Mouse (Mus musculus): ENCODE results near the gene Serf1. TPM values are rescaled to one million over a fixed set of nuclear protein-coding genes. Genes with fewer than 3 reads are reported as not detected.

Gene Serf1
- 31.5 and 33.7 TPM in 2 replicates for polyA plus RNA-seq (2016; fragmentation: Nextera tagmentation; extraction: Ambion mirVana)

DNA sequence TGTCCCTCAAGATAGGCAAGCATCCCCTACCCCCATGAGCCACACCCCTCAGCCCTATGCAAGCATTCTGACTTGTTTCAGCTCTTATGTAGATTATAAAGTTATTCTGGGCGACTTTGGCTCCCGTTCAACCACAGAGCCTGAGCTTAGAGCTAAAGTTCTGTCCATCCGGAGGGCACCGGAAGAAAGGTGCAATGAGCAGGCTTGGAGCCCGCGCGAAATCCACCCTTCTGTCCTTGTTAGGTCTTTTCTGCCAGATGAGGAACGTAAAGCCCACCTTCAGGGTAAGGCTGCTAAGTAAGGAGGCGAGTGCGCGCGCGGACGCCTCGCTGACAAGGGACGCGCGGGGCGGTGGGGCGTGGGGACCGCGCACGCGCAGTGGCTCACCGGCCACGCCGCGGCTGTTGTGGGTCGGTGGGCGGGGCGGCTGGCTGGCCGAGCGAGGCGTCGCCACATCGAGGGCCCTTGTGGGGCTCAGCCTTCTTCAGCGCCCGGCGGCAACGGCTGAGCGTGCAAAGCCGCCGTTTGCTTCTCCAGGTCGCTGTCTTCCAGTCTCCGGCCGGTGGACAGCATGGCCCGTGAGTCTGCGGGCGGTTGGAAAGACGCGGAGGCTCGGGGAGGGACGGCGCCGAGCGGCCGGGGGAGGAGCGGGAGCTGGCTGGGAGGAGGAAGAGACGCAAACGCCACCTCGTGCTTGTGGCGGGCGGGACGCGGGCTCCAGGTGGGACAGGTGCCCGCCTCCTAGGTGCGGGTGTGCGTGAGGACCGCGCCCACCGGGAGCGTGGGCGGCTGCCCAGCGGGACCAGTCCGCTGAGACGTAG lies at the start of gene Serf1:
TSS of gene Serf1 (plus strand) at position 361 of the 821 bp plus-strand sequence.
- Histone ChIP-seq H3K4me2 (peak within 1 kb of the TSS; percentile 96), H3K36me3 (no peaks in the 10 kb centered on the region), H3K27ac (no peak within 1 kb of the TSS), H3K4me1 (peaks cover 28% of the 10 kb centered on the region), H3K4me3 (peak within 1 kb of the TSS; percentile 71), H3K27me3 (replicated peaks) (peaks cover 4% of the 10 kb centered on the region; the same call in 1 of the 2 replicates), H3K9ac (peak within 1 kb of the TSS; percentile 64), H3K9me3 (replicated peaks) (no peaks in the 10 kb centered on the region)
- ATAC-seq, result peak; percentile 50
- 1% methylated on average over 75 of the region's 76 CpGs for WGBS (ENCODE audit: insufficient replicate concordance)

DNA sequence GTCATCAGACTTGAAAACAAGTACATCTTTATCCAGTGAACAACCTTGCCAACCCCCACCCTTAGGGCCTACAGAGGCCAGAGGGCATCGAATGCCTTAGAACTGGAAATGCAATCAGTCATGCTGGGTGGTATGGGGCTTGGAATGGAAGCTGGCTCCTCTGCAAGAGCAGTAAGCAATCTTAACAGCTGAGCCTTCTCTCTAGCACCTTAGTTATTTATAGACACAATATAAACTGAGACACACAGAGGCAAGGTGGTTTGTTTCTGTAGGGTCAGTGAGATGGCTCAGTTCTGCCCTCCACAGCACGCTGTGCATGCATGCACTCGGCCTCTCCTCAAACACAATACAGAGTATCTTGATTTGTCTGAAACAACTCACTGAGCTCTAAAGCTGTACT lies 43.9 kb upstream of the Serf1 start:
- Histone ChIP-seq H3K36me3 (peaks cover 87% of the 10 kb centered on the region), H3K4me3 (no peak overlapping the region), H3K4me2 (no peak overlapping the region), H3K9ac (no peak overlapping the region), H3K27ac (no peak overlapping the region), H3K9me3 (replicated peaks) (no peaks in the 10 kb centered on the region), H3K27me3 (replicated peaks) (no peaks in the 10 kb centered on the region), H3K4me1 (no peaks in the 10 kb centered on the region)
- ATAC-seq, result no peak
- WGBS (ENCODE audit: insufficient replicate concordance), result 88% methylated on average over 3 of the region's 3 CpGs

DNA sequence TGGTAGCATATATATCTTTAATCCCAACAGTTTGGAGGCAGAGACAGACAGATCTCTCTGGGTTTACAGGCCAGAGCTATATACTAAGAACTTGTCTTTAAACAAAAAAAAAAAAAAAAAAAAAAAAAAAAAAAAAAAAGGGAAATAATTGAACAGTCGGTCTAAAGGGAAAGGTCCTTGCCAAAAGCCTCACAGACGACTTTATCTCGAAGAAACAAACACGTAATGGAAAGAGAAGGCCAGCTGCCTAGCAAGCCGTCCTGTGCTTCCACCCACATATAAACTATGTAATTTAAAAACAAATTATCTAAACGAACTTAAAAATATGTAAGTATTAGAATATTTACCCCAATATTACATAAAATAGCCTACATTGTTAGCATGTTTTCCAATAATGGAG lies 40.0 kb upstream of the Serf1 start:
- Histone ChIP-seq H3K9ac (no peak overlapping the region), H3K27me3 (replicated peaks) (no peaks in the 10 kb centered on the region), H3K36me3 (peaks cover 86% of the 10 kb centered on the region), H3K4me1 (no peaks in the 10 kb centered on the region), H3K4me2 (no peak overlapping the region), H3K27ac (no peak overlapping the region), H3K4me3 (no peak overlapping the region), H3K9me3 (replicated peaks) (no peaks in the 10 kb centered on the region)
- ATAC-seq, result no peak
- 69% methylated on average over 6 of the region's 6 CpGs for WGBS (ENCODE audit: insufficient replicate concordance)

DNA sequence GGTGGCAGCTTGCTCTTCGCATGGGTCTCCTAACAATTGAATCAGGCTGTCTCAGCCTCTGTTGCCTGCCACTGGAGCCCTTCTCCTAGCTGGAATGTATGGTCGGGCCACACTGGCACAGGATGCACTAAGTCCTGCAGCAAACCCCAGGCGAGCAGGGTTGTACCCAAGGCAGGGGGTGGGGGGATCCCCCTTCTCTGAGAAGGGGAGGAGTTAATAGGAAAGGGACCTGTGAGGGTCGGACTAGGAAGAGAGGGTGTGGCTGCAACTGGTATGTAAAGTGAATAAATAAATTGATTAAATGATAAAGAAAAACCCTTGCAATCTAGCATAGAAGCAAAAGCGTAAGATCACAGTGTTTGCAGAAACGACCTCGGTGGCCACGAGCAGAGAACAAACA lies 36.3 kb upstream of the Serf1 start:
- H3K36me3 ChIP-seq, result peaks cover 88% of the 10 kb centered on the region
- H3K4me2 ChIP-seq, result no peak overlapping the region
- no peak overlapping the region for H3K27ac ChIP-seq
- H3K9me3 ChIP-seq (replicated peaks), result no peaks in the 10 kb centered on the region
- H3K27me3 ChIP-seq (replicated peaks), result no peaks in the 10 kb centered on the region
- no peak overlapping the region for H3K4me3 ChIP-seq
- 86% methylated on average over 8 of the region's 8 CpGs for WGBS (ENCODE audit: insufficient replicate concordance)
- no peak for ATAC-seq
- no peaks in the 10 kb centered on the region for H3K4me1 ChIP-seq
- no peak overlapping the region for H3K9ac ChIP-seq

DNA sequence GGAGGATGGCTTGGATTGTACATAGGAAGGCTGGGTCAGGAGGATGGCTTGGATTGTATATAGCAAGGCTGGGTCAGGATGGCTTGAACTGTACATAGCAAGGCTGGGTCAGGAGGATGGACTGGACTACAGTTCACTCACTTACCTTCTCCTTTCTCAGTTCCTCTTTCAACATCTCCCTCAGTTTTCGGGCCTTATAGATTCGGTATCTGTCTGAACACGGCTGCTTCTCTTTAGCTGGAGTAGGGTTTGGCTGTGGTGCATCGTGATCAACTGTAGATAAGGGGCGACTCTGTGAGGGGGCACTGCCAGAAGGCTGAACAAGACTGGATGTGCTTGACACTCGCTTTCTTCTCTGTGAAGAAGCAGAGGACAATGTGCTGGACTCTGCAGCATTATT lies 9.0 kb upstream of the Serf1 start:
- no peak for ATAC-seq
- Histone ChIP-seq H3K27me3 (replicated peaks) (no peaks in the 10 kb centered on the region), H3K4me1 (peaks cover 31% of the 10 kb centered on the region), H3K36me3 (peaks cover 50% of the 10 kb centered on the region), H3K9ac (no peak overlapping the region), H3K4me2 (no peak overlapping the region), H3K4me3 (no peak overlapping the region), H3K27ac (no peak overlapping the region), H3K9me3 (replicated peaks) (no peaks in the 10 kb centered on the region)
- WGBS (ENCODE audit: insufficient replicate concordance), result 38% methylated on average over 6 of the region's 6 CpGs

DNA sequence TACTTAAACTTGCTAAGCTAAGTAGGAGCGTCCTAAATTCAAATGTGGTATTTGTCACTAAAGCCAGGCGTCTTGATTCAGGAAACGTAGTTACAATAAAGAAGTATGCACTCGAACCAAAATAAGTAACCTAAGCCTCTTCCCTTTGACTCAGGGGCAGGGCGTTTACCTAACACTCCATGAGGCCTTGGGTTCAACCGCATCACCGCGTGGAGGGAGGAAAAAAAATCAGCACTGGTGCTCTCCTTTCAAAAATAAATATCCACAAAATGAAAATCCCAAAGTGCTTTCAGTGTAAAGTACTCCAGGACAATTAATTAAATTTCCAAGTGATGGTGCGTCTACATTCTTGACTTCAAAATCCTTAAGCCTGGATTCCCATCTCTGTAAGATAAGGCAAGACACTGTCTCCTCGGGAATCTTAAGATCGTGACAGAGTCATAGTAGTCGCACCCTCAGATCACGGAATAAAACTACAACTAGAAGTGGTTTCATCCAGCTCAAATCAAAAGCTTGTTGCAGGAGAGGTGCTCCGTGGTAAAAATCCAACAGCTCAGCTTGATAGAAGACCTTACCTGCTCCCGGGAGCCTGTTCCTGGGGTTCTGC lies 4.7 kb upstream of the Serf1 start:
- ATAC-seq, result peak; percentile 52
- Histone ChIP-seq H3K36me3 (peaks cover 9% of the 10 kb centered on the region), H3K4me2 (peak overlapping the region; percentile 80), H3K27me3 (replicated peaks) (peaks cover 2% of the 10 kb centered on the region; the same call in 1 of the 2 replicates), H3K27ac (peak overlapping the region; percentile 82), H3K9ac (peak overlapping the region; percentile 84), H3K4me1 (peaks cover 48% of the 10 kb centered on the region), H3K9me3 (replicated peaks) (no peaks in the 10 kb centered on the region), H3K4me3 (peak overlapping the region; percentile 83)
- WGBS (ENCODE audit: insufficient replicate concordance), result 2% methylated on average over 15 of the region's 15 CpGs

DNA sequence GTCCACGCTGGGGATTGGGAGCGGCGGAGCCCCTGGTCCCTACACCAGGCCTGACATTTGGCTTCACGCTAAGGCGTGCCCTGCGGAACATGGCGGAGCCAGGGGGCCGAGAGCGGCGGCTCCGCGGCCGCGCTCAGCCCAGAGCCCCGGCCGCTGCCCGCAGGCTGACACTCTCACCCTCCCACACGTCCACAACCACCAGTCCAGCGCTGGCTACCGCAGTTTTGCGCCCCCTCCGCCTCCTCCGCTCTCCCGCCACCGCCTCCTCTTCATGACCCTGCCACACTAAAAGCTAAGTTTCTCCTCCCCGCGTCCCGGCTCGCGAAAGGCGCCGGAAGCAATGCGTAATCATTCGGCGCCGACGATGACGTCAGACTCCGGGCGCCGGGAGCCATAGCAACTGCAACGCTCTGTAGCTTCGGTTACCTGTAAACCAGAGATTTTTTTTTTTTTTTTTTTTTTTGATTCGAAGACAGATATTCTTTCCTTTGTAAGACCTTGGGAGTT lies 4.0 kb upstream of the Serf1 start, which contains the start of gene Bdp1:
TSS of gene Bdp1 (minus strand) at position 323 of the 507 bp plus-strand sequence.
- no peaks in the 10 kb centered on the region for H3K9me3 ChIP-seq (replicated peaks)
- peak within 1 kb of the TSS; percentile 80 for H3K4me2 ChIP-seq
- H3K27me3 ChIP-seq (replicated peaks), result peaks cover 4% of the 10 kb centered on the region; the same call in 1 of the 2 replicates
- peak; percentile 81 for ATAC-seq
- peak within 1 kb of the TSS; percentile 84 for H3K9ac ChIP-seq
- H3K4me1 ChIP-seq, result peaks cover 53% of the 10 kb centered on the region
- peak within 1 kb of the TSS; percentile 82 for H3K27ac ChIP-seq
- WGBS (ENCODE audit: insufficient replicate concordance), result under 1% methylated on average over 44 of the region's 44 CpGs
- H3K36me3 ChIP-seq, result peaks cover 2% of the 10 kb centered on the region
- peak within 1 kb of the TSS; percentile 83 for H3K4me3 ChIP-seq

DNA sequence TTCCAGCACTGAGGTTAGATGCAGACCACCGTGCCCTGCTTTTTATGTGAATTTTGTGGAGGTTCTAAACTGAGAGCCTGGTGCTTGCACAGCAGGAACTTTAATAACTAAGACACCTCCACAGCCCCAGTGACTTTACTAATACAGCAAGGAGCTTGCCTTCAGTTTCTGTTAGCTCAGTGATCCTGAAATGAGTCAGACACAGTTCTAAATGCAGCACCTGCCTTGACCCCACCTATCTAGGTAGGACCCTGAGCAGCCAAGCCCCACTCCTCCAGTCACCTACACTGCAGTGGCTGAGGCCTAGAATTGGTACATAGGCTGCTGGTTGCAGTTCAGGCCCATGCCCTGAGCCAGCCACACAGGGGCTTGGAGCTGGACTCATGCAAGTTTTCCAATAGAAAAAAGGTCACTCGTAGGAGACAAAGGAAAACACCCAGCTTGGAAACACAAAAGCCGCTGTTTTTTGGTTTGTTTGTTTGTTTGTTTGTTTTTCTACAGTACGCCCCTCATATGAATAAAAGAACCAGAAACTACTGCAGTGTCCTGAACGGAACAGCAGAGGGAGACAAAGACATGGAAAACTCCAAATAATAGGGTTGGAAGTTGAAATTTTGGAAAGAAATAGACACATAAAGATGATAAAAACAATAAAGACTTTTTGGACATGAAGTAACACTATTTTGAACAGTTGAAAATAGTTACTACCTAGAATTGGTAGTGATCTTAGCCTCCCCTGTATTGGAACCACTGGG lies 4.6 kb downstream of the Serf1 start:
- no peak overlapping the region for H3K27ac ChIP-seq
- peaks cover 4% of the 10 kb centered on the region; the same call in 1 of the 2 replicates for H3K27me3 ChIP-seq (replicated peaks)
- H3K9ac ChIP-seq, result no peak overlapping the region
- H3K9me3 ChIP-seq (replicated peaks), result no peaks in the 10 kb centered on the region
- 33% methylated on average over 5 of the region's 5 CpGs for WGBS (ENCODE audit: insufficient replicate concordance)
- no peaks in the 10 kb centered on the region for H3K36me3 ChIP-seq
- H3K4me1 ChIP-seq, result peaks cover 15% of the 10 kb centered on the region
- ATAC-seq, result no peak
- no peak overlapping the region for H3K4me2 ChIP-seq
- no peak overlapping the region for H3K4me3 ChIP-seq

DNA sequence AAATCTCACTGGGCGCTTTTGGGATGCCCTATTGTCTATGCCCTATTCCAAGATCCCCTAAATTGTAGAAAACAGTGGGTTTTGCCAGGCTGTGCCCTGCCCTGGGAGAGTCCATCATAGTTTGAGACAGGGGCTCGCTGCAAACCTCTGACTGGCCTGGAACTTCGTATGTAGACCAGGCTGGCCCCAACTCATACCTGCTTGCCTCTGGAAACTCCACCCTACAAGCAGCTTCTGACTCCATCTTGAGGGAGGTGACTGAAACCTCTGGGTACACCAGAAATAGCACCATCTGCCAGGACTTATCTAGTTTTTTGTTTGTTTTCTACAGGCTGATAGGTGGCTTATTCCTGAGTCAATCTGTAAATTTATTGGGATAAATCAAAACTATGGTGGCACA lies 16.2 kb downstream of the Serf1 start:
- H3K36me3 ChIP-seq, result peaks cover 23% of the 10 kb centered on the region
- no peak overlapping the region for H3K9ac ChIP-seq
- H3K4me1 ChIP-seq, result peaks cover 19% of the 10 kb centered on the region
- H3K9me3 ChIP-seq (replicated peaks), result no peaks in the 10 kb centered on the region
- no peak for ATAC-seq
- no peaks in the 10 kb centered on the region for H3K27me3 ChIP-seq (replicated peaks)
- 73% methylated on average over 3 of the region's 3 CpGs for WGBS (ENCODE audit: insufficient replicate concordance)
- peak overlapping the region; percentile 88 for H3K4me2 ChIP-seq
- H3K27ac ChIP-seq, result no peak overlapping the region
- H3K4me3 ChIP-seq, result peak overlapping the region; percentile 96

DNA sequence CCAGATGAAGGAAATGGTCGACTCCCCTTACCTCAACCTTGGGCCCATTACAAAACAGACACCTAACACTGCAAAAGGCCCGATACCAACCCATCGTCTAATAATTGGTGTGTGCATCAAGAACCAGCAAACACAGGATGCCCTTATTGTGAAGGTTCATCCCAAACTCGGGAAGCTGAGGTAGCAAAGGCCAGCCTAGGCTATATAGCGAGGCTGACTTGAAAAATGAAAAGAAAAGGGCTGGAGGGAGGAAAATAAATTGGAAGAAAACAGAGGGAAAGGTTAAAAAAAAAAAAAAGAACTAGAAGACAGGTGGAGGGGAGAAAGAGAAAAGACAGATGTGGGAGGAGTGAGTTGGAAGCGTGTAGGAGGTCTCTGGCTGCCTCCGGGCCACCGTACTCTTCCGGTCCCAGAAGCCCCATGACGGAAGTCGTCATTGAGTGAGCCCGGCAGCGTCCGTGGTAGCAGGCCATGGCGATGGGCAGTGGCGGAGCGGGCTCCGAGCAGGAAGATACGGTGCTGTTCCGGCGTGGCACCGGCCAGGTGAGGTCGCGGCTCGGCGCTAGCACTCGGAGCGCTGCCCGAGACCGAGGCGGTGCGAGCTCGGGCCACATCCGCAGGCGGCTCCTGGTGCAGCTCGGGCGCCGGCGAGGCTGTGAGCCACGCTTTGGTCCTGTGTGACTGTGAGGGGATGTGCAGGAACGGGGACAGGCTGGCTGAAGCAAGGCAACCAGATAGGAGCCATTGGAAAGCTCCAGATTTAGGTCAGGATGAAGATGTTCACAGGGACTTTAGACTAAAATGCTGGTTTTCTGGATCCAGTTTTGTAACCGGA lies 16.8 kb downstream of the Serf1 start, which contains the start of gene Smn1:
TSS of gene Smn1 (plus strand) at position 430 of the 835 bp plus-strand sequence.
- no peaks in the 10 kb centered on the region for H3K9me3 ChIP-seq (replicated peaks)
- 4% methylated on average over 42 of the region's 42 CpGs for WGBS (ENCODE audit: insufficient replicate concordance)
- H3K4me2 ChIP-seq, result peak within 1 kb of the TSS; percentile 88
- ATAC-seq, result peak; percentile 97
- peak within 1 kb of the TSS; percentile 83 for H3K9ac ChIP-seq
- H3K27ac ChIP-seq, result 0 out of 2 replicates have a peak within 1 kb of the TSS, but pooled peaks have one; percentile 40
- H3K27me3 ChIP-seq (replicated peaks), result no peaks in the 10 kb centered on the region
- peaks cover 19% of the 10 kb centered on the region for H3K4me1 ChIP-seq
- H3K36me3 ChIP-seq, result peaks cover 30% of the 10 kb centered on the region
- H3K4me3 ChIP-seq, result peak within 1 kb of the TSS; percentile 96

DNA sequence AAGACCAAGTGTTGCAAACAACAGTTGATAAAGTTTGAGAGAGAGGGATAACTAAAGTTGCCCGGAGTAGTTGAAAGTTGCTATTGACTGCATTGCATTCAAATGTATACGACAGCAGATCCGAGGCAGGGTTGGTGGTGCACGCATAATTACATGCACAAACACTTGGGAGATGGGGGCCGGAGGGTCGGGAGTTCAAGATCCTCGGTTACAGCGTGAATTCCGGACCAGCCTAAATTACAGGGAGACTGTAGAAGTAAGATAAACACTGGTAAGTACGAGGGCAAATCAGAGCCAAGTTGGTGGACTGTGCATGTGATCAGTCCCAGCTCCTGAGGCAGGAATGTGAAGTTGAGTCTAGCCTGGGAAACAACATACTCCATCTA lies 17.4 kb downstream of the Serf1 start:
- under 1% methylated on average over 10 of the region's 10 CpGs for WGBS (ENCODE audit: insufficient replicate concordance)
- Histone ChIP-seq H3K27ac (0 out of 2 replicates have a peak overlapping the region, but pooled peaks have one; percentile 40), H3K4me2 (peak overlapping the region; percentile 88), H3K4me3 (peak overlapping the region; percentile 96), H3K4me1 (peaks cover 19% of the 10 kb centered on the region), H3K9ac (peak overlapping the region; percentile 83), H3K27me3 (replicated peaks) (no peaks in the 10 kb centered on the region), H3K36me3 (peaks cover 35% of the 10 kb centered on the region), H3K9me3 (replicated peaks) (no peaks in the 10 kb centered on the region)
- peak; percentile 17; the same call in 1 of the 2 replicates for ATAC-seq
